Comparison of ENCODE assay signal across 9 mouse cellular contexts in the genomic region with DNA sequence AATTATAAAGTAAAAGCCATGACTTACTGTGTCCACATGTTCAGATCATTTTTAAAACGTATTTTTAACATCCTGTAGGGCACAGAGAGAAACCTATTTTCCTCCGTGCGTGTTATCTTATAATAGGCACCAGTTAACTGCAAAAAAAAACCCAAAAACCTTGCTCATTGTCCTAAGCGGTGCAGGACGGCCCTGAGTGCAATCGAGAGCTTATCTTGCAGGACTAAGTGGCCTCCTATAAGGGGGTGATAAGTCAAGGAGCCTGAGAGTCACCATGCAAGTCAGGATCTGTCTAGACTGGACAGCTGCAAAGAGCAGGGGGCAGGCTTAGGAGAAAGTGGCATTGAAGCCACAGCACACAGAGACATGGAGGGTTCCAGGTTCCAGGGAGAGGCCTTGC. TPM values are rescaled to one million over a fixed set of nuclear protein-coding genes. Genes with fewer than 3 reads are reported as not detected.
DNase-seq lines count a peak whose midpoint lies in the region; ATAC-seq and TF ChIP-seq lines count a peak whose summit lies in the region.
"Had no signal": no experiment of that assay in that cellular context is flagged by ENCODE, and none has a peak within 500 bp of the region (broad histone marks: within the 10 kb centered on the region; RNA-seq: fewer than 3 reads in every experiment).

No protein-coding gene starts in this region.

- H3K27ac ChIP-seq in cortical plate, adult 2 months (ENCODE audit: insufficient read depth, low read length) = 0 out of 2 replicates have a peak overlapping the region, but pooled peaks have one; percentile 69
- H3K27ac ChIP-seq in hindbrain, postnatal 0 days = no peak overlapping the region
- no peak overlapping the region for H3K27ac ChIP-seq in midbrain, embryonic 11.5 days (ENCODE audit: low read depth, low read length)
- H3K27ac ChIP-seq in gastrocnemius, adult 2 months = no peak overlapping the region

- DNase-seq in adrenal gland, postnatal 14 days = peak; percentile 49
- no peak for DNase-seq in adrenal gland, adult 18-20 months (ENCODE audit: low spot score in 2 of 2)
- DNase-seq in hindbrain, postnatal 0 days (ENCODE audit: low spot score) = no peak
- no peak for DNase-seq in midbrain, embryonic 11.5 days (ENCODE audit: low spot score, missing footprints)
- DNase-seq in ovary, postnatal 14 days (ENCODE audit: low spot score) = no peak
- no peak for DNase-seq in gastrocnemius, adult 2 months
- no peak for DNase-seq in B cell, adult 2 months

- intact Hi-C loops in gastrocnemius, adult 2 months (cut with DNase I) = no loop called here

- H3K36me3 ChIP-seq in hindbrain, postnatal 0 days (ENCODE audit: insufficient read depth, low read length) = peaks cover 54% of the 10 kb centered on the region
- peaks cover 84% of the 10 kb centered on the region for H3K36me3 ChIP-seq in midbrain, embryonic 11.5 days (ENCODE audit: control insufficient read depth, insufficient read depth, low read length)

- no peaks in the 10 kb centered on the region for H3K27me3 ChIP-seq in hindbrain, postnatal 0 days (ENCODE audit: insufficient read depth, low read length)
- no peaks in the 10 kb centered on the region for H3K27me3 ChIP-seq in midbrain, embryonic 11.5 days (ENCODE audit: control insufficient read depth, insufficient read depth, low read length)

- H3K4me3 ChIP-seq in cortical plate, adult 2 months (ENCODE audit: insufficient read depth, low read length) = peak overlapping the region; percentile 9
- no peak overlapping the region for H3K4me3 ChIP-seq in hindbrain, postnatal 0 days (ENCODE audit: low read length)
- no peak overlapping the region for H3K4me3 ChIP-seq in midbrain, embryonic 11.5 days (ENCODE audit: low read depth, low read length)
- H3K4me3 ChIP-seq in gastrocnemius, adult 2 months = no peak overlapping the region

- H3K4me1 ChIP-seq in cortical plate, adult 2 months (ENCODE audit: control insufficient read depth, insufficient read depth, low read length) = peaks cover 25% of the 10 kb centered on the region
- peaks cover 30% of the 10 kb centered on the region for H3K4me1 ChIP-seq in hindbrain, postnatal 0 days (ENCODE audit: insufficient read depth, low read length)
- H3K4me1 ChIP-seq in midbrain, embryonic 11.5 days (ENCODE audit: control insufficient read depth, insufficient read depth, low read length) = peaks cover 42% of the 10 kb centered on the region

- 0 out of 2 replicates have a peak overlapping the region, but pooled peaks have one; percentile 24 for H3K9ac ChIP-seq in hindbrain, postnatal 0 days (replicated peaks; ENCODE audit: low read length)
- no peak overlapping the region for H3K9ac ChIP-seq in midbrain, embryonic 11.5 days (ENCODE audit: low read length)

- no peak for TF ChIP-seq POLR2A in cortical plate, adult 2 months (IDR thresholded peaks at IDR 0.05; ENCODE audit: extremely low read depth, insufficient read depth, low read length)

- H3K9me3 ChIP-seq in hindbrain, postnatal 0 days (ENCODE audit: low read length) = no peaks in the 10 kb centered on the region
- no peaks in the 10 kb centered on the region for H3K9me3 ChIP-seq in midbrain, embryonic 11.5 days (ENCODE audit: control insufficient read depth, low read length)

- no peak for ATAC-seq in hindbrain, postnatal 0 days
- no peak for ATAC-seq in midbrain, embryonic 11.5 days (ENCODE audit: low FRiP score)
- ATAC-seq: activated CD4-positive, CD25-positive, alpha-beta regulatory T cell, adult 4 months had no signal

- 71% methylated on average over 6 of the region's 6 CpGs for WGBS in hindbrain, postnatal 0 days
- WGBS in midbrain, embryonic 11.5 days = 84% methylated on average over 6 of the region's 6 CpGs

- peak overlapping the region; percentile 100 for H3K4me2 ChIP-seq in hindbrain, postnatal 0 days (ENCODE audit: low read depth, low read length)
- peak overlapping the region; percentile 19; the same call in 1 of the 2 replicates for H3K4me2 ChIP-seq in midbrain, embryonic 11.5 days

- TF ChIP-seq CTCF in cortical plate, adult 2 months (IDR thresholded peaks at IDR 0.05; ENCODE audit: extremely low read depth, insufficient read depth, low read length) = no peak
- no peak for TF ChIP-seq CTCF in hindbrain, postnatal 0 days (IDR thresholded peaks at IDR 0.05; ENCODE audit: low read depth)
- TF ChIP-seq CTCF in gastrocnemius, adult 2 months (IDR thresholded peaks at IDR 0.05) = no peak

RNA-seq across cellular contexts. Expression of gene Scd2, which starts 6.4 kb away (rescaled TPM):
- total RNA-seq in adrenal gland, postnatal 14 days (2021) = 337 and 408 TPM in 2 replicates
- total RNA-seq in adrenal gland, adult 18-20 months (2021) = 100 to 1,000 TPM; 836 to 847 TPM
- polyA plus RNA-seq in cortical plate, adult 2 months (2012; rRNA removed) = 600 and 717 TPM in 2 replicates
- total RNA-seq in hindbrain, postnatal 0 days (2014; rRNA removed) = 1,071 and 1,235 TPM in 2 replicates
- 274 and 291 TPM in 2 replicates for polyA plus RNA-seq in hindbrain, postnatal 0 days (2015; fragmentation: Nextera tagmentation; extraction: Ambion mirVana)
- polyA plus RNA-seq in midbrain, embryonic 11.5 days (2014; fragmentation: Nextera tagmentation; extraction: Ambion mirVana) = 353 and 358 TPM in 2 replicates
- 1 to 10 TPM; 7.4 to 9.1 TPM for total RNA-seq in gastrocnemius, adult 2 months (2021)

RNA-seq across cellular contexts. Expression of gene Scd4, which starts 33.0 kb away (rescaled TPM):
- total RNA-seq in adrenal gland, postnatal 14 days (2021) = 2.2 and 2.9 TPM in 2 replicates
- 10 to 100 TPM in 1 of 2 experiments, 1 to 10 TPM in 1; 5.2 to 15.0 TPM for total RNA-seq in adrenal gland, adult 18-20 months (2021)
- 0.25 and 0.33 TPM in 2 replicates for polyA plus RNA-seq in cortical plate, adult 2 months (2012; rRNA removed)
- total RNA-seq in hindbrain, postnatal 0 days (2014; rRNA removed) = 0.84 and 1.5 TPM in 2 replicates
- polyA plus RNA-seq in hindbrain, postnatal 0 days (2015; fragmentation: Nextera tagmentation; extraction: Ambion mirVana) = 0.09 and 0.16 TPM in 2 replicates
- polyA plus RNA-seq in midbrain, embryonic 11.5 days (2014; fragmentation: Nextera tagmentation; extraction: Ambion mirVana) = 0.06 TPM in 1 of 2 replicates, not detected in the other
- total RNA-seq in gastrocnemius, adult 2 months (2021) = under 1 TPM in 1 of 2 experiments, not detected in 1; 0.13 TPM

Comparison
In these comparisons a context has a peak if more than half of its experiments do, and no peak if none do; other contexts are left out.
1. RNA of gene Scd2, which starts 6.4 kb away (total RNA-seq): 1,071 to 1,235 TPM in hindbrain, postnatal 0 days, 836 to 847 TPM in adrenal gland, adult 18-20 months and 337 to 408 TPM in adrenal gland, postnatal 14 days; 7.4 to 9.1 TPM in gastrocnemius, adult 2 months; every median in the first group is over 10 times any median in the second.